Mouse (Mus musculus): ENCODE measurements at regions not wholly inside any gene's neighbourhood (a gene's known extent, or its start where the extent isn't known, plus 50 kb on each side); places are given as distances from the start of the nearest gene placed in this dataset.
A peak's percentile ranks its signal among the peaks of the same experiment; 100 is the strongest.

GRCm38 (mm10) chr4:55938383-55938782 lies 406.1 kb upstream of the Klf4 start:
- Histone ChIP-seq H3K4me2 (ENCODE audit: low read depth, severe bottlenecking) (no peak overlapping the region), H3K27me3 (ENCODE audit: control insufficient read depth, insufficient read depth, low read length) (no peaks in the 10 kb centered on the region), H3K36me3 (ENCODE audit: control insufficient read depth, insufficient read depth, low read length) (no peaks in the 10 kb centered on the region), H3K4me1 (ENCODE audit: control insufficient read depth, insufficient read depth, low read length) (no peaks in the 10 kb centered on the region), H3K9me3 (ENCODE audit: control insufficient read depth, low read length) (no peaks in the 10 kb centered on the region), H3K27ac (replicated peaks; ENCODE audit: low read depth, low read length) (no peak overlapping the region), H3K4me3 (ENCODE audit: low read depth, low read length) (no peak overlapping the region), H3K9ac (ENCODE audit: low read length) (no peak overlapping the region)
- 78% methylated on average over 4 of the region's 4 CpGs for WGBS
- DNase-seq (ENCODE audit: low spot score) (no peak), ATAC-seq (ENCODE audit: insufficient number of reproducible peaks, low FRiP score, low TSS enrichment, low read depth) (no peak)

- no peak overlapping the region for H3K9ac ChIP-seq (ENCODE audit: low read length)
- H3K36me3 ChIP-seq (ENCODE audit: control insufficient read depth, insufficient read depth, low read length) = no peaks in the 10 kb centered on the region
- H3K4me2 ChIP-seq (ENCODE audit: low read depth, severe bottlenecking) = no peak overlapping the region
- H3K27me3 ChIP-seq (ENCODE audit: control insufficient read depth, insufficient read depth, low read length) = no peaks in the 10 kb centered on the region
- DNase-seq (ENCODE audit: low spot score) (no peak), ATAC-seq (ENCODE audit: insufficient number of reproducible peaks, low FRiP score, low TSS enrichment, low read depth) (no peak)
- H3K27ac ChIP-seq (replicated peaks; ENCODE audit: low read depth, low read length) = no peak overlapping the region
- H3K4me1 ChIP-seq (ENCODE audit: control insufficient read depth, insufficient read depth, low read length) = no peaks in the 10 kb centered on the region
- no peaks in the 10 kb centered on the region for H3K9me3 ChIP-seq (ENCODE audit: control insufficient read depth, low read length)
- no peak overlapping the region for H3K4me3 ChIP-seq (ENCODE audit: low read depth, low read length)
- WGBS = 75% methylated on average over 1 of the region's 1 CpGs
These were observed 405.6 kb upstream of the Klf4 start for GRCm38 (mm10) chr4:55937833-55938232.

- 64% methylated on average over 11 of the region's 11 CpGs for WGBS
- DNase-seq (ENCODE audit: low spot score) = no peak
- no peaks in the 10 kb centered on the region for H3K9me3 ChIP-seq (ENCODE audit: control insufficient read depth, low read length)
- H3K4me3 ChIP-seq (ENCODE audit: low read depth, low read length) = no peak overlapping the region
- no peak overlapping the region for H3K9ac ChIP-seq (ENCODE audit: low read length)
- ATAC-seq (ENCODE audit: insufficient number of reproducible peaks, low FRiP score, low TSS enrichment, low read depth) = no peak
- H3K36me3 ChIP-seq (ENCODE audit: control insufficient read depth, insufficient read depth, low read length) = no peaks in the 10 kb centered on the region
- H3K4me2 ChIP-seq (ENCODE audit: low read depth, severe bottlenecking) = no peak overlapping the region
- H3K4me1 ChIP-seq (ENCODE audit: control insufficient read depth, insufficient read depth, low read length) = no peaks in the 10 kb centered on the region
- no peaks in the 10 kb centered on the region for H3K27me3 ChIP-seq (ENCODE audit: control insufficient read depth, insufficient read depth, low read length)
- no peak overlapping the region for H3K27ac ChIP-seq (replicated peaks; ENCODE audit: low read depth, low read length)
These were observed 397.0 kb upstream of the Klf4 start for GRCm38 (mm10) chr4:55929141-55929782.

GRCm38 (mm10) chr4:55928670-55929069 lies 396.4 kb upstream of the Klf4 start:
- Histone ChIP-seq H3K27ac (replicated peaks; ENCODE audit: low read depth, low read length) (no peak overlapping the region), H3K4me2 (ENCODE audit: low read depth, severe bottlenecking) (no peak overlapping the region), H3K9ac (ENCODE audit: low read length) (no peak overlapping the region), H3K4me1 (ENCODE audit: control insufficient read depth, insufficient read depth, low read length) (no peaks in the 10 kb centered on the region), H3K4me3 (ENCODE audit: low read depth, low read length) (no peak overlapping the region), H3K36me3 (ENCODE audit: control insufficient read depth, insufficient read depth, low read length) (no peaks in the 10 kb centered on the region), H3K9me3 (ENCODE audit: control insufficient read depth, low read length) (no peaks in the 10 kb centered on the region), H3K27me3 (ENCODE audit: control insufficient read depth, insufficient read depth, low read length) (no peaks in the 10 kb centered on the region)
- no peak for ATAC-seq (ENCODE audit: insufficient number of reproducible peaks, low FRiP score, low TSS enrichment, low read depth)
- no peak for DNase-seq (ENCODE audit: low spot score)
- WGBS = 82% methylated on average over 11 of the region's 11 CpGs

- no peaks in the 10 kb centered on the region for H3K4me1 ChIP-seq (ENCODE audit: control insufficient read depth, insufficient read depth, low read length)
- no peaks in the 10 kb centered on the region for H3K9me3 ChIP-seq (ENCODE audit: control insufficient read depth, low read length)
- peak; percentile 25 for DNase-seq (ENCODE audit: low spot score)
- whole genome bisulfite sequencing = 75% methylated on average over 6 of the region's 6 CpGs
- no peaks in the 10 kb centered on the region for H3K27me3 ChIP-seq (ENCODE audit: control insufficient read depth, insufficient read depth, low read length)
- no peak overlapping the region for H3K4me3 ChIP-seq (ENCODE audit: low read depth, low read length)
- no peak overlapping the region for H3K4me2 ChIP-seq (ENCODE audit: low read depth, severe bottlenecking)
- H3K36me3 ChIP-seq (ENCODE audit: control insufficient read depth, insufficient read depth, low read length) = no peaks in the 10 kb centered on the region
- H3K9ac ChIP-seq (ENCODE audit: low read length) = no peak overlapping the region
- ATAC-seq (ENCODE audit: insufficient number of reproducible peaks, low FRiP score, low TSS enrichment, low read depth) = no peak
- H3K27ac ChIP-seq (replicated peaks; ENCODE audit: low read depth, low read length) = no peak overlapping the region
These were observed 395.9 kb upstream of the Klf4 start for GRCm38 (mm10) chr4:55928196-55928595.

- no peaks in the 10 kb centered on the region for H3K27me3 ChIP-seq (ENCODE audit: control insufficient read depth, insufficient read depth, low read length)
- no peaks in the 10 kb centered on the region for H3K4me1 ChIP-seq (ENCODE audit: control insufficient read depth, insufficient read depth, low read length)
- WGBS = 91% methylated on average over 4 of the region's 4 CpGs
- no peaks in the 10 kb centered on the region for H3K36me3 ChIP-seq (ENCODE audit: control insufficient read depth, insufficient read depth, low read length)
- ATAC-seq (ENCODE audit: insufficient number of reproducible peaks, low FRiP score, low TSS enrichment, low read depth) (no peak), DNase-seq (ENCODE audit: low spot score) (no peak)
- H3K9me3 ChIP-seq (ENCODE audit: control insufficient read depth, low read length) = no peaks in the 10 kb centered on the region
- no peak overlapping the region for H3K4me2 ChIP-seq (ENCODE audit: low read depth, severe bottlenecking)
- H3K9ac ChIP-seq (ENCODE audit: low read length) = no peak overlapping the region
- no peak overlapping the region for H3K27ac ChIP-seq (replicated peaks; ENCODE audit: low read depth, low read length)
- no peak overlapping the region for H3K4me3 ChIP-seq (ENCODE audit: low read depth, low read length)
These were observed 395.1 kb upstream of the Klf4 start for GRCm38 (mm10) chr4:55927391-55927790.

GRCm38 (mm10) chr4:55924974-55925373 lies 392.7 kb upstream of the Klf4 start:
- H3K36me3 ChIP-seq (ENCODE audit: control insufficient read depth, insufficient read depth, low read length) = no peaks in the 10 kb centered on the region
- no peak overlapping the region for H3K4me3 ChIP-seq (ENCODE audit: low read depth, low read length)
- H3K4me2 ChIP-seq (ENCODE audit: low read depth, severe bottlenecking) = no peak overlapping the region
- H3K9ac ChIP-seq (ENCODE audit: low read length) = no peak overlapping the region
- H3K9me3 ChIP-seq (ENCODE audit: control insufficient read depth, low read length) = no peaks in the 10 kb centered on the region
- ATAC-seq (ENCODE audit: insufficient number of reproducible peaks, low FRiP score, low TSS enrichment, low read depth) (no peak), DNase-seq (ENCODE audit: low spot score) (peak; percentile 7)
- H3K27me3 ChIP-seq (ENCODE audit: control insufficient read depth, insufficient read depth, low read length) = no peaks in the 10 kb centered on the region
- H3K4me1 ChIP-seq (ENCODE audit: control insufficient read depth, insufficient read depth, low read length) = no peaks in the 10 kb centered on the region
- no peak overlapping the region for H3K27ac ChIP-seq (replicated peaks; ENCODE audit: low read depth, low read length)
- 63% methylated on average over 3 of the region's 3 CpGs for WGBS

GRCm38 (mm10) chr4:55921217-55921616 lies 389.0 kb upstream of the Klf4 start:
- H3K27ac ChIP-seq (replicated peaks; ENCODE audit: low read depth, low read length) = no peak overlapping the region
- H3K36me3 ChIP-seq (ENCODE audit: control insufficient read depth, insufficient read depth, low read length) = no peaks in the 10 kb centered on the region
- no peaks in the 10 kb centered on the region for H3K27me3 ChIP-seq (ENCODE audit: control insufficient read depth, insufficient read depth, low read length)
- H3K4me3 ChIP-seq (ENCODE audit: low read depth, low read length) = no peak overlapping the region
- ATAC-seq (ENCODE audit: insufficient number of reproducible peaks, low FRiP score, low TSS enrichment, low read depth) (no peak), DNase-seq (ENCODE audit: low spot score) (no peak)
- no peaks in the 10 kb centered on the region for H3K9me3 ChIP-seq (ENCODE audit: control insufficient read depth, low read length)
- WGBS = 81% methylated on average over 4 of the region's 4 CpGs
- no peaks in the 10 kb centered on the region for H3K4me1 ChIP-seq (ENCODE audit: control insufficient read depth, insufficient read depth, low read length)
- no peak overlapping the region for H3K9ac ChIP-seq (ENCODE audit: low read length)
- H3K4me2 ChIP-seq (ENCODE audit: low read depth, severe bottlenecking) = no peak overlapping the region

Data from limb, embryonic 11.5 days (tissue).